ENCODE assay signal across 9 mouse cellular contexts in the genomic region with DNA sequence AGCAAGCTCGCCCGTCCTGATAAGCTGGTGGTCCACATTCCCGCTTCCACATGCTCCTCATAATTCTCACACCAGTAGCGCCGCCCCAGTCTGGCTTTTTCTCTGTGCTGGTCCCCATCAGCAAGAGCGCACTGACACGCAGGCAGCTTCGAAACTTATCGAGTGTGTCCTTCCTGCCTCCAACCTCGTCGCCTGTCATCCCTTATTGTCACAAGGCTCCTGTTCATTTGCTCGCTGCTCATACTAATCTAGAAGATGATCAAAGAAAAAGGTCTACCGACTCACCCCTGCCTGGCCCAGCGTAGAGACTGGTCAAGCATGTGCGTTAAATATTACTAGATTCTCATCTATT. TPM values are rescaled to one million over a fixed set of nuclear protein-coding genes. Genes with fewer than 3 reads are reported as not detected.
A peak's percentile ranks its signal among the peaks of the same experiment; 100 is the strongest.
DNase-seq lines count a peak whose midpoint lies in the region; ATAC-seq and TF ChIP-seq lines count a peak whose summit lies in the region.
"Had no signal": no experiment of that assay in that cellular context is flagged by ENCODE, and none has a peak within 500 bp of the region (broad histone marks: within the 10 kb centered on the region; RNA-seq: fewer than 3 reads in every experiment).

No protein-coding gene starts in this region.

- H3K4me1 ChIP-seq in kidney, postnatal 0 days (replicated peaks; ENCODE audit: insufficient read depth, low read length) = no peaks in the 10 kb centered on the region
- peaks cover 12 to 23% of the 10 kb centered on the region in 2 experiments for H3K4me1 ChIP-seq in heart, embryonic 14.5 days (ENCODE audit: control insufficient read depth in 2 of 2, insufficient read depth in 2 of 2, low read length in 2 of 2)
- H3K4me1 ChIP-seq in neural tube, embryonic 12.5 days = peaks cover 18% of the 10 kb centered on the region; the same call in 1 of the 2 replicates

- H3K27ac ChIP-seq in kidney, postnatal 0 days = no peak overlapping the region
- H3K27ac ChIP-seq in heart, embryonic 14.5 days (replicated peaks in 1 of 2; ENCODE audit: control insufficient read depth in 1 of 2, insufficient read depth in 1 of 2, low read depth in 2 of 2, low read length in 2 of 2) = no peak overlapping the region
- no peak overlapping the region for H3K27ac ChIP-seq in neural tube, embryonic 12.5 days
- H3K27ac ChIP-seq in gastrocnemius, adult 2 months = no peak overlapping the region

- intact Hi-C loops in gastrocnemius, adult 2 months (cut with DNase I) = no loop called here

- 0 out of 2 replicates have a peak, but pooled peaks have one; percentile 21 for ATAC-seq in kidney, postnatal 0 days (replicated peaks; ENCODE audit: low FRiP score, low read depth)
- ATAC-seq in heart, embryonic 14.5 days (ENCODE audit: insufficient number of reproducible peaks, insufficient read depth, low FRiP score, low read depth) = no peak
- peak; percentile 70; the same call in 1 of the 2 replicates for ATAC-seq in neural tube, embryonic 12.5 days (ENCODE audit: low FRiP score, low read depth)

- peak; percentile 16 for DNase-seq in kidney, postnatal 0 days (ENCODE audit: low spot score)
- no peak for DNase-seq in kidney, adult 18-20 months
- DNase-seq in Muller cell, postnatal 12 days (ENCODE audit: inconsistent ontology term) = peak; percentile 39
- no peak for DNase-seq in adrenal gland, postnatal 25 days
- DNase-seq in gastrocnemius, adult 2 months = no peak
- DNase-seq in gastrocnemius, postnatal 10 days = no peak

- no peaks in the 10 kb centered on the region for H3K36me3 ChIP-seq in kidney, postnatal 0 days (ENCODE audit: insufficient read depth, low read length)
- H3K36me3 ChIP-seq in heart, embryonic 14.5 days (ENCODE audit: control insufficient read depth, insufficient read depth, low read length) = no peaks in the 10 kb centered on the region
- H3K36me3 ChIP-seq in neural tube, embryonic 12.5 days = no peaks in the 10 kb centered on the region

- 44% methylated on average over 15 of the region's 15 CpGs for WGBS in kidney, postnatal 0 days
- WGBS in heart, embryonic 14.5 days = 22% methylated on average over 15 of the region's 15 CpGs
- WGBS in neural tube, embryonic 12.5 days = 66% methylated on average over 15 of the region's 15 CpGs

- H3K4me2 ChIP-seq in kidney, postnatal 0 days (ENCODE audit: low read length) = peak overlapping the region; percentile 54
- peak overlapping the region; percentile 63 for H3K4me2 ChIP-seq in heart, embryonic 14.5 days (ENCODE audit: low read length)
- H3K4me2 ChIP-seq in neural tube, embryonic 12.5 days (replicated peaks) = peak overlapping the region; percentile 36

- H3K4me3 ChIP-seq in kidney, postnatal 0 days (replicated peaks; ENCODE audit: low read depth, low read length) = no peak overlapping the region; the same call in 1 of the 2 replicates
- H3K4me3 ChIP-seq in heart, embryonic 14.5 days (ENCODE audit: control insufficient read depth in 1 of 2, insufficient read depth in 1 of 2, low read depth in 1 of 2, low read length in 2 of 2) = peak overlapping the region; percentile 9 to 22; a peak in 3 of 4 replicates
- no peak overlapping the region for H3K4me3 ChIP-seq in neural tube, embryonic 12.5 days
- H3K4me3 ChIP-seq in gastrocnemius, adult 2 months = no peak overlapping the region

- no peaks in the 10 kb centered on the region for H3K27me3 ChIP-seq in kidney, postnatal 0 days (ENCODE audit: insufficient read depth, low read length)
- no peaks in the 10 kb centered on the region for H3K27me3 ChIP-seq in heart, embryonic 14.5 days (ENCODE audit: control insufficient read depth, insufficient read depth, low read length)
- no peaks in the 10 kb centered on the region for H3K27me3 ChIP-seq in neural tube, embryonic 12.5 days (replicated peaks)

- no peaks in the 10 kb centered on the region for H3K9me3 ChIP-seq in kidney, postnatal 0 days (replicated peaks; ENCODE audit: low read length)
- no peaks in the 10 kb centered on the region for H3K9me3 ChIP-seq in heart, embryonic 14.5 days (ENCODE audit: control insufficient read depth, low read length)
- H3K9me3 ChIP-seq in neural tube, embryonic 12.5 days = no peaks in the 10 kb centered on the region

- TF ChIP-seq CTCF in kidney, postnatal 0 days (IDR thresholded peaks at IDR 0.05; ENCODE audit: low read depth) = no peak
- no peak for TF ChIP-seq CTCF in gastrocnemius, adult 2 months (IDR thresholded peaks at IDR 0.05)

- H3K9ac ChIP-seq in kidney, postnatal 0 days (ENCODE audit: low read depth, low read length) = no peak overlapping the region
- no peak overlapping the region; the same call in 1 of the 2 replicates for H3K9ac ChIP-seq in heart, embryonic 14.5 days (ENCODE audit: low read length)
- H3K9ac ChIP-seq in neural tube, embryonic 12.5 days = no peak overlapping the region

RNA-seq across cellular contexts. Expression of a gene that starts 44.8 kb away (rescaled TPM):
- polyA plus RNA-seq in kidney, postnatal 0 days (2015; fragmentation: Nextera tagmentation; extraction: Ambion mirVana) = 0.08 TPM in 1 of 2 replicates, not detected in the other
- polyA plus RNA-seq in heart, embryonic 14.5 days (2014; fragmentation: Nextera tagmentation; extraction: Ambion mirVana) = not detected in 2 replicates
- polyA plus RNA-seq in neural tube, embryonic 12.5 days (2016; fragmentation: Nextera tagmentation; extraction: Ambion mirVana) = not detected in 2 replicates
- total RNA-seq in adrenal gland, postnatal 25 days (2021) = not detected in 2 replicates
- total RNA-seq in gastrocnemius, adult 2 months (2021) = not detected
- not detected for total RNA-seq in gastrocnemius, postnatal 10 days (2021)
- total RNA-seq: hematopoietic stem cell, adult 5-6 weeks had no signal

RNA-seq across cellular contexts. Expression of a gene that starts 45.1 kb away (rescaled TPM):
- not detected in 2 replicates for polyA plus RNA-seq in kidney, postnatal 0 days (2015; fragmentation: Nextera tagmentation; extraction: Ambion mirVana)
- not detected in 2 replicates for polyA plus RNA-seq in heart, embryonic 14.5 days (2014; fragmentation: Nextera tagmentation; extraction: Ambion mirVana)
- polyA plus RNA-seq in neural tube, embryonic 12.5 days (2016; fragmentation: Nextera tagmentation; extraction: Ambion mirVana) = not detected in 2 replicates
- not detected in 2 replicates for total RNA-seq in adrenal gland, postnatal 25 days (2021)
- not detected for total RNA-seq in gastrocnemius, adult 2 months (2021)
- not detected for total RNA-seq in gastrocnemius, postnatal 10 days (2021)
- total RNA-seq: hematopoietic stem cell, adult 5-6 weeks had no signal

Comparison
In these comparisons a context has a peak if more than half of its experiments do, and no peak if none do; other contexts are left out.
1. DNase-seq: peak in kidney, postnatal 0 days (single experiment) and Muller cell, postnatal 12 days (single experiment); none in kidney, adult 18-20 months (single experiment), adrenal gland, postnatal 25 days (single experiment), gastrocnemius, adult 2 months (single experiment) and gastrocnemius, postnatal 10 days (single experiment).
2. H3K4me3 ChIP-seq: peak in heart, embryonic 14.5 days (2 of 2); none in kidney, postnatal 0 days (single experiment), neural tube, embryonic 12.5 days (single experiment) and gastrocnemius, adult 2 months (single experiment).
3. Peak in every context shown above with its lines, with median percentiles within 50 percentile points of each other: H3K4me2 ChIP-seq.